Mouse (Mus musculus) embryonic facial prominence, embryonic 11.5 days (tissue): ENCODE measurements at regions not wholly inside any gene's neighbourhood (a gene's known extent, or its start where the extent isn't known, plus 50 kb on each side); places are given as distances from the start of the nearest gene placed in this dataset.
"Not testable (repeated sequence)": the region's sequence is repeated elsewhere in the genome, so short reads cannot be mapped to it uniquely, and the experiment has no call there.

Experiments
- ATAC-seq: fragments of 200-750 bp; cut with Nextera tagmentation; replicated peaks from 2 replicates; pipeline ENCODE4 v1.8.0; 2017; ENCODE audit warnings: low read depth; ENCODE audit not compliant: insufficient number of reproducible peaks, low FRiP score, low TSS enrichment
- DNase-seq: peaks from one replicate; pipeline ENCODE4 v3.0.0-alpha.2; 2015; ENCODE audit warnings: low spot score
- H3K27ac ChIP-seq: fragments of 300-500 bp; sonication (generic); replicated peaks from 2 replicates; pipeline ENCODE4 v1.5.1; 2014; ENCODE audit warnings: mild to moderate bottlenecking, low read depth, low read length, control low read depth
- H3K27me3 ChIP-seq: fragments of 300-500 bp; sonication (generic); 2 replicates; pipeline ENCODE4 v1.6.1; 2014; ENCODE audit warnings: mild to moderate bottlenecking, low read length, moderate library complexity, mixed read lengths; ENCODE audit not compliant: control insufficient read depth, insufficient read depth
- H3K36me3 ChIP-seq: fragments of 300-500 bp; sonication (generic); replicated peaks from 2 replicates; pipeline ENCODE4 v1.6.1; 2014; ENCODE audit warnings: low read depth, mild to moderate bottlenecking, low read length, moderate library complexity, mixed read lengths; ENCODE audit not compliant: control insufficient read depth, insufficient read depth
- H3K4me1 ChIP-seq: fragments of 300-500 bp; sonication (generic); 2 replicates; pipeline ENCODE4 v1.6.1; 2014; ENCODE audit warnings: low read length, mixed read lengths; ENCODE audit not compliant: control insufficient read depth, insufficient read depth
- H3K4me2 ChIP-seq: fragments of 300-500 bp; sonication (generic); 2 replicates; pipeline ENCODE4 v1.6.1; 2014; ENCODE audit warnings: low read depth, mild to moderate bottlenecking, control low read depth, low read length, moderate library complexity
- H3K4me3 ChIP-seq: fragments of 300-500 bp; sonication (generic); 2 replicates; pipeline ENCODE4 v1.5.1; 2014; ENCODE audit warnings: low read depth, low read length, control low read depth
- H3K9ac ChIP-seq: fragments of 300-500 bp; sonication (generic); replicated peaks from 2 replicates; pipeline ENCODE4 v1.6.1; 2014; ENCODE audit warnings: mild to moderate bottlenecking, control low read depth, low read length
- H3K9me3 ChIP-seq: fragments of 300-500 bp; sonication (generic); replicated peaks from 2 replicates; pipeline ENCODE4 v1.6.1; 2016; ENCODE audit warnings: mild to moderate bottlenecking, low read length, inconsistent platforms, mixed read lengths; ENCODE audit not compliant: control insufficient read depth
- WGBS: fragments of 180-500 bp; shearing (Covaris S2); extraction: QIAGEN DNeasy Blood & Tissue Kit; methylation state at CpG from one replicate; pipeline ENCODE4 v1.1.7; 2014; 5-methylcytosine and 5-hydroxymethylcytosine counted together

DNA sequence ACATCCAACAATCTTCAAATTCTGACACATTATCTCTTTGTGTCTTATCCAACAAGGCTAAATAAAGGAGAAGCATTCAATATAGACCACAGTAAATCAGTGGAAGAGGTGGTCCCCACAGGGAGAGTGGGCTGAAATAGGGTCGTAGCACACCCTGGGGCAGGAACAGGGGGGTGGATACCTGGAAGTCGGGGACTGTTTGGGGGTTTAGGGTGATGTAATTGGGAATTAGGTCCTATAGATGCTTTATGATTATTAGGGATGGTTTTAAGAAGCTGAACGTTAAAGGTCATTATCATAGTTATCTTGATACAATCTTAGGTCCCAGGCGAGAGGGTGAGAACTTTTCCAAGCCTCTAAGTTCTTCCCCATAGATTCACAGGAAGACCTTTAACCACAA lies 67.9 kb upstream of the Zfp709 start:
- not testable (repeated sequence) for H3K9ac ChIP-seq, H3K27ac ChIP-seq, H3K4me1 ChIP-seq, DNase-seq, H3K4me3 ChIP-seq, H3K27me3 ChIP-seq, H3K9me3 ChIP-seq, H3K36me3 ChIP-seq, ATAC-seq, H3K4me2 ChIP-seq
- WGBS, result 85% methylated on average over 4 of the region's 4 CpGs

DNA sequence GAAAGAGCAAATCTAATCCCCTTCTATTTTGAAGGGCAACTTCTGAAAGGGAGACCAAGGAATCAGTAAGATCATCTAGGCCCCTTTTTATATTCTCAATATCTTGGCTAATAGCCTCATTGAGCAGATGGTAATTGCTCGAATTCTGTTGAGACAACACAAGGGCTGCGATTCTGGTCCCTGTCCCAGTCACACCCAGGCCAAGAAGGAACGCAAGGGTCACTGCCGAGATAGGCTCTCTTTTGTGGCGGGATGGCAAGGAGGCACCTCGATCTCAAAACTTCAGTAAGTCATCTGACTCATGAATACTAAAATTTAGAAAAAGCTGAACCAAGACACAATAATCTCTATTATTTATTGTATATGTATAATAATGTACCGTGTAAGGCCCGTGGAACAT lies 68.6 kb upstream of the Zfp709 start:
- H3K4me1 ChIP-seq, H3K4me3 ChIP-seq, H3K36me3 ChIP-seq, H3K9ac ChIP-seq, H3K9me3 ChIP-seq, H3K4me2 ChIP-seq, H3K27ac ChIP-seq, H3K27me3 ChIP-seq, ATAC-seq, DNase-seq: not testable (repeated sequence)
- WGBS, result 88% methylated on average over 8 of the region's 8 CpGs

DNA sequence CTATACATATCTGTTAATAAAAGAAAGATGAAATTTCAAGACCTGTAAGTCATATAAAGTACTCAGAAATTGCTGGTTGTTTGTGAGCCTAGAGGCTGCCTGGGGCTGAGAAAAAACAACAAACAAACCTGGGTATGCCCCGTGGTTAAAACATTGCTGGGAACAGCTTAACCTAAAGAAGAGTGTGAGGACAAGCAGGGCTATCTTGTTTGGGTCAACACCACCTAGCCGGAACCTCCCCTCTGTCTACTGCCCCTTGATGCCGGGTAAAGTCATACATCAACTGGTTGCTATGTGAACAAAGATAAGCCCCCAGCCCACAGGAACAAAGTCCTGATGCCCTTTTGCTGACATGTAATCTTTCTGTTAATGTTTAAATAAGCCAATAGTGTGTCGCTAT lies 74.0 kb upstream of the Zfp709 start:
- H3K36me3 ChIP-seq, H3K4me2 ChIP-seq, H3K4me1 ChIP-seq, H3K27me3 ChIP-seq, H3K27ac ChIP-seq, DNase-seq, ATAC-seq, H3K9ac ChIP-seq, H3K4me3 ChIP-seq, H3K9me3 ChIP-seq: not testable (repeated sequence)
- 79% methylated on average over 3 of the region's 4 CpGs for WGBS

DNA sequence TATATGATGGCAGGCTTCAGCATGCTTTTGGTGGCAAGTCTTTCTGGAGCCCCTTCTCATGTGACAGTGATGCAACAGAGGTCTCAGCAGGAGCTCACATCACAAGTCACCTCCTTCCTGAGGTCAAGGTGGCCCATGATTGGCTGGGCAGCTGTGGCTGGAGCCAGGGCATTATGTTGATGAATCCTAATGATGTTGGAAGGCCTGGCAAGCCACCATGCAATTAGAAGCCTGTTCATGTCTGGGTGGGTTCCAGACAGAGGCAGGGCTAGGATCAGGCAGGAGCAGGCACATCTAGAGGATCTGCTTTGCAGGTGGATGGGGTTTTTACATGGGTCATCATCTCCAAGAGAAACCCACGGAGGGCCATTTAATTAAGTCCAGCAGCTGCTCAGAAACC lies 77.2 kb upstream of the Zfp709 start:
- H3K27me3 ChIP-seq, ATAC-seq, H3K4me2 ChIP-seq, H3K9me3 ChIP-seq, H3K4me3 ChIP-seq, H3K9ac ChIP-seq, H3K27ac ChIP-seq, H3K36me3 ChIP-seq, DNase-seq, H3K4me1 ChIP-seq: not testable (repeated sequence)
- WGBS, result 80% methylated on average over 1 of the region's 1 CpGs

DNA sequence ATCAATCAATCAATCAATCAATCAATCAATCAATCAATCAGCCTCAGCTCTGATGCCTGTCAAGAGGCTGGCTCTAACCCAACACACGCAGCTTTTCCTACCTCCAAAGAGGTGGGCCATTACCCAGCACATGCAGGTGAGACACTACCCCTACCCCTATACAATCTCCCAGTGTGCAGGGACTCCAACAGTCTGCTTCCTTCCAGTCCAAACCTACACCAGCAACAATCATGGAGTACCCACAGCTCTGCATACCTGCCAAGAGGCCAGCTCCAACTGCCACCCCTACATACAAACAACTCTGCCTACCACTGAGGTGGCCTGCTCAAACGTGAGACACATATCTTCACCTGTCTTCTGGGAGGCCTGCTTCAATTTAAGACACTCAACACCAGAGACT lies 76.7 kb upstream of the Fcho1 start:
- not testable (repeated sequence) for DNase-seq, H3K9me3 ChIP-seq, H3K4me2 ChIP-seq, H3K4me1 ChIP-seq, H3K27me3 ChIP-seq, H3K4me3 ChIP-seq, H3K9ac ChIP-seq, H3K36me3 ChIP-seq, H3K27ac ChIP-seq
- ATAC-seq, result peak; percentile 85
- WGBS, result 69% methylated on average over 2 of the region's 2 CpGs

DNA sequence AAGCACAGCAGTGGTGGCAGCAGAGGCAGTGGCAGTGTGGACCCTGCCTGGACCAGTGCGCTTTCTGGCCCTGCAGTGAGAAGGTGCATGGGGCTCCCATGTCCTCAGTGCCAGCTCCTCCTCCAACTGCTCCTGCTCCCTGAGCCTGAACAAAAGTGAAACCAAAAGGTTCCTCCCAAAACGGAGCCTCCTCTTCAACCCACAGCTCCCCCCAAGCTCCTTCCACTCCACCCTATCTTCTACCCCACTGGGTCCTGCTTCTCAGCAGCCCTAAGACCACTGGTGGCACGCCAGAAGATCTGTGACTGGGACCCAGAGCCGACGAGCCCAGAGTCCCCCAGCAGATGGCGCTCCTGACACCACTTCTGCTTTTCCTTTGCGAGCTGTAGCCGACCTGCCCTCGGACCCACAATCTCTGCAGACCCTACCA lies 63.5 kb upstream of the Fcho1 start:
- DNase-seq, H3K4me2 ChIP-seq, H3K4me1 ChIP-seq, H3K9ac ChIP-seq, H3K9me3 ChIP-seq, H3K4me3 ChIP-seq, H3K36me3 ChIP-seq, H3K27me3 ChIP-seq, H3K27ac ChIP-seq: not testable (repeated sequence)
- WGBS, result 0% methylated on average over 2 of the region's 9 CpGs
- ATAC-seq, result peak; percentile 59; the same call in 1 of the 2 replicates

DNA sequence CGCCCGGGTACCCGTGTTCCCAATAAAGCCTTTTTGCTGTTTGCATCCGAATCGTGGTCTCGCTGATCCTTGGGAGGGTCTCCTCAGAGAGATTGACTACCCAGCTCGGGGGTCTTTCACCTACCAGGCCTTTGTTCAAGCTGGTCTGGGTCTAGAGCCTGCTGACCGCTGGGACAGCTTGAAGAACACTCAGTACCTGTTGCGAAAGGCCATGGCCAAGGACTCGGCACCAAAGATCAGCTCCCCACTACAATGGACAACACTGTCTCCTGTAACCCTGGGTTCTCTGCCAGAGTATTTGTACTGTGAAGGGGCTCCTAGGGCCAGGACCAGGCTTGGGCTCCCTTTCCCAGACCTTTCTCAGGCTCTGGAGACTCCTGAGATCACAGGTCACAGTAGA lies 55.1 kb upstream of the Fcho1 start:
- not testable (repeated sequence) for ATAC-seq, H3K36me3 ChIP-seq, H3K27ac ChIP-seq, DNase-seq, H3K4me3 ChIP-seq, H3K27me3 ChIP-seq, H3K4me2 ChIP-seq, H3K9ac ChIP-seq, H3K4me1 ChIP-seq, H3K9me3 ChIP-seq
- 89% methylated on average over 8 of the region's 10 CpGs for WGBS

DNA sequence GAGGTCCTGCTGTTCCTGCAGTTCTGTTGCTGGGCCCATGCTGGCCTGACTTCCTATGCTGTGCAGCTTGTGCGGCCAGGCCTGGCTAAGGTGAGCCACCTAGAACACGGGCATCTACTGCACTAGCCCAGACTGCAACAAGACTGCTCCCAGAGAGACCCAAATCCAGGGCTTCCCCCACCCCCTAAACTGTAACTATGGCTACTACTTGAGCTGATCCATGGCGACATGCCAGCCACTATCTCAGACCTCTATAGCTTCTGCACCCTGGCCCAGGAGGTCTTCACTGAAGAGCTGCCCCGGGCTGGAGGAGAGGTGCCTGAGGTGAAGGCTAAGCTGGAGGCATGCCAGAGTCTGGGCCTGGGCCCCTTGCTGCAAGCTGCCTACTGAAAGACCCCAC lies 54.3 kb upstream of the Fcho1 start:
- H3K9ac ChIP-seq, H3K27ac ChIP-seq, H3K9me3 ChIP-seq, ATAC-seq, H3K36me3 ChIP-seq, H3K4me1 ChIP-seq, H3K4me2 ChIP-seq, H3K4me3 ChIP-seq, H3K27me3 ChIP-seq, DNase-seq: not testable (repeated sequence)
- 76% methylated on average over 2 of the region's 4 CpGs for WGBS
